Mouse (Mus musculus) splenic B cell, adult 2 months (primary cell): Measurements from ENCODE around the gene Srsf4.

Source experiments
- DNase-seq: peaks from one replicate; pipeline ENCODE4 v3.0.0-alpha.2; 2011; ENCODE audit warnings: low read depth, low spot score
- H3K27me3 ChIP-seq: 2 replicates; pipeline ENCODE4 v1.6.1; 2012; ENCODE audit warnings: mild to moderate bottlenecking, low read length, moderate library complexity, mixed read lengths; ENCODE audit not compliant: control insufficient read depth, poor library complexity, insufficient read depth, severe bottlenecking
- H3K36me3 ChIP-seq: 2 replicates; pipeline ENCODE4 v1.6.1; 2012; ENCODE audit warnings: mild to moderate bottlenecking, low read length, moderate library complexity, mixed read lengths; ENCODE audit not compliant: control insufficient read depth, poor library complexity, insufficient read depth, severe bottlenecking

Gene Srsf4

GRCm38 (mm10) chr4:131848082-131848481 is 25.3 kb upstream of the Srsf4 start:
- DNase-seq = no peak
- Histone ChIP-seq H3K27me3 (no peaks in the 10 kb centered on the region), H3K36me3 (no peaks in the 10 kb centered on the region; the same call in 1 of the 2 replicates)

- DNase-seq = no peak
- H3K36me3 ChIP-seq = no peaks in the 10 kb centered on the region; the same call in 1 of the 2 replicates
- no peaks in the 10 kb centered on the region for H3K27me3 ChIP-seq
These were observed 23.3 kb upstream of the Srsf4 start for GRCm38 (mm10) chr4:131849986-131850638.

- Histone ChIP-seq H3K27me3 (no peaks in the 10 kb centered on the region), H3K36me3 (no peaks in the 10 kb centered on the region)
- DNase-seq = no peak
These were observed 18.5 kb upstream of the Srsf4 start for GRCm38 (mm10) chr4:131854950-131855349.

- Histone ChIP-seq H3K27me3 (no peaks in the 10 kb centered on the region), H3K36me3 (no peaks in the 10 kb centered on the region)
- peak; percentile 88 for DNase-seq
These were observed 12.7 kb upstream of the Srsf4 start for GRCm38 (mm10) chr4:131860492-131861340.

- Histone ChIP-seq H3K27me3 (no peaks in the 10 kb centered on the region), H3K36me3 (no peaks in the 10 kb centered on the region)
- DNase-seq = no peak
These were observed 12.1 kb upstream of the Srsf4 start for GRCm38 (mm10) chr4:131861341-131861739.

GRCm38 (mm10) chr4:131872672-131873292 is 635 bp upstream of the Srsf4 start:
- Histone ChIP-seq H3K27me3 (no peaks in the 10 kb centered on the region), H3K36me3 (no peaks in the 10 kb centered on the region)
- DNase-seq = peak; percentile 9

GRCm38 (mm10) chr4:131874169-131874536 is 736 bp downstream of the Srsf4 start:
- Histone ChIP-seq H3K36me3 (no peaks in the 10 kb centered on the region), H3K27me3 (no peaks in the 10 kb centered on the region)
- DNase-seq = no peak

- no peak for DNase-seq
- Histone ChIP-seq H3K36me3 (no peaks in the 10 kb centered on the region), H3K27me3 (no peaks in the 10 kb centered on the region)
These were observed 1.1 kb downstream of the Srsf4 start for GRCm38 (mm10) chr4:131874567-131874966.

- Histone ChIP-seq H3K27me3 (no peaks in the 10 kb centered on the region), H3K36me3 (no peaks in the 10 kb centered on the region)
- peak; percentile 22 for DNase-seq
These were observed 1.8 kb downstream of the Srsf4 start for GRCm38 (mm10) chr4:131875242-131875641.

- no peak for DNase-seq
- Histone ChIP-seq H3K27me3 (no peaks in the 10 kb centered on the region), H3K36me3 (no peaks in the 10 kb centered on the region)
These were observed 3.4 kb downstream of the Srsf4 start for GRCm38 (mm10) chr4:131876836-131877235.

- DNase-seq = no peak
- H3K36me3 ChIP-seq = no peaks in the 10 kb centered on the region
- H3K27me3 ChIP-seq = no peaks in the 10 kb centered on the region
These were observed 6.3 kb downstream of the Srsf4 start for GRCm38 (mm10) chr4:131879692-131880091.

GRCm38 (mm10) chr4:131881306-131881705 is 7.9 kb downstream of the Srsf4 start:
- no peak for DNase-seq
- H3K36me3 ChIP-seq = peaks cover 4% of the 10 kb centered on the region; the same call in 1 of the 2 replicates
- H3K27me3 ChIP-seq = no peaks in the 10 kb centered on the region

- DNase-seq = no peak
- peaks cover 4% of the 10 kb centered on the region; the same call in 1 of the 2 replicates for H3K36me3 ChIP-seq
These were observed 10.2 kb downstream of the Srsf4 start for GRCm38 (mm10) chr4:131883571-131883970.

GRCm38 (mm10) chr4:131885376-131885775 is 12.0 kb downstream of the Srsf4 start:
- DNase-seq = no peak
- Histone ChIP-seq H3K36me3 (peaks cover 4% of the 10 kb centered on the region; the same call in 1 of the 2 replicates), H3K27me3 (no peaks in the 10 kb centered on the region)

More at GRCm38 (mm10) chr4:131883571-131883970, 10.2 kb downstream of the Srsf4 start:
- H3K27me3 ChIP-seq = no peaks in the 10 kb centered on the region

GRCm38 (mm10) chr4:131888564-131888963 is 15.1 kb downstream of the Srsf4 start:
- DNase-seq = no peak
- peaks cover 14% of the 10 kb centered on the region for H3K36me3 ChIP-seq
- H3K27me3 ChIP-seq = no peaks in the 10 kb centered on the region
